Mouse (Mus musculus) frontal cortex, adult 2 months (tissue): Measurements from ENCODE around the gene Tmprss9. TPM values are rescaled to one million over a fixed set of nuclear protein-coding genes. Genes with fewer than 3 reads are reported as not detected.
"Not testable (repeated sequence)": the region's sequence is repeated elsewhere in the genome, so short reads cannot be mapped to it uniquely, and the experiment has no call there.

Experiments
- DNase-seq, 2 experiments: peaks; one replicate each; pipeline ENCODE4 v3.0.0; 2022; ENCODE audit warnings: low spot score in 1 of 2; ENCODE audit errors: extremely low spot score in 1 of 2
- polyA plus RNA-seq: library from polyadenylated mRNA; depleted of rRNA; stranded (reverse); fragments of >200 nt; gene quantifications from 2 replicates; pipeline ENCODE4 v1.2.3, GENCODE M21; 2012; rRNA removed

Gene Tmprss9
- 0.16 and 0.17 TPM in 2 replicates for polyA plus RNA-seq

GRCm38 (mm10) chr10:80871581-80871980 is at the start of gene Tmprss9:
Gene Tmprss9 (plus strand): TSS chr10:80871848.
- no peak for DNase-seq

- peak in 1 of 2 experiments; percentile 55 for DNase-seq
These were observed 49.7 kb upstream of the Tmprss9 start for GRCm38 (mm10) chr10:80821991-80822390.

- no peak for DNase-seq
These were observed 49.1 kb upstream of the Tmprss9 start for GRCm38 (mm10) chr10:80822528-80822927.

- no peak for DNase-seq
These were observed 48.3 kb upstream of the Tmprss9 start for GRCm38 (mm10) chr10:80823316-80823715.

- no peak for DNase-seq
These were observed 47.6 kb upstream of the Tmprss9 start for GRCm38 (mm10) chr10:80823847-80824643.

GRCm38 (mm10) chr10:80824827-80825226 is 46.8 kb upstream of the Tmprss9 start:
- DNase-seq = no peak

- peak; percentile 100 for DNase-seq
These were observed 45.2 kb upstream of the Tmprss9 start, which contains the start of gene Oaz1 for GRCm38 (mm10) chr10:80826151-80827062. Gene Oaz1 (plus strand): TSS chr10:80826656.

GRCm38 (mm10) chr10:80827063-80827869 is 44.4 kb upstream of the Tmprss9 start:
- DNase-seq = no peak

- no peak for DNase-seq
These were observed 43.7 kb upstream of the Tmprss9 start for GRCm38 (mm10) chr10:80827870-80828420.

- not testable (repeated sequence) for DNase-seq
These were observed 43.1 kb upstream of the Tmprss9 start for GRCm38 (mm10) chr10:80828587-80828986.

GRCm38 (mm10) chr10:80829359-80830278 is 42.0 kb upstream of the Tmprss9 start:
- no peak for DNase-seq

- no peak for DNase-seq
These were observed 40.5 kb upstream of the Tmprss9 start for GRCm38 (mm10) chr10:80831136-80831535.

GRCm38 (mm10) chr10:80832818-80833217 is 38.8 kb upstream of the Tmprss9 start:
- no peak for DNase-seq

GRCm38 (mm10) chr10:80835617-80836016 is 36.0 kb upstream of the Tmprss9 start:
- no peak for DNase-seq

GRCm38 (mm10) chr10:80836949-80837379 is 34.7 kb upstream of the Tmprss9 start:
- DNase-seq = no peak

- DNase-seq = no peak
These were observed 33.8 kb upstream of the Tmprss9 start for GRCm38 (mm10) chr10:80837827-80838226.

GRCm38 (mm10) chr10:80838346-80838912 is 33.2 kb upstream of the Tmprss9 start:
- no peak for DNase-seq

GRCm38 (mm10) chr10:80839848-80840247 is 31.8 kb upstream of the Tmprss9 start:
- no peak for DNase-seq

- DNase-seq = no peak
These were observed 30.0 kb upstream of the Tmprss9 start for GRCm38 (mm10) chr10:80841685-80842084.
